Mouse (Mus musculus) midbrain, embryonic 16.5 days (tissue): ENCODE measurements around the gene Bdh2. TPM values are rescaled to one million over a fixed set of nuclear protein-coding genes. Genes with fewer than 3 reads are reported as not detected.

Source experiments
- ATAC-seq: fragments of 200-750 bp; cut with Nextera tagmentation; 2 replicates; pipeline ENCODE4 v1.8.0; 2017; ENCODE audit warnings: moderate TSS enrichment
- H3K27ac ChIP-seq: fragments of 300-500 bp; sonication (generic); 2 replicates; pipeline ENCODE4 v1.5.1; 2014; ENCODE audit warnings: mild to moderate bottlenecking, low read length, mixed read lengths
- H3K27me3 ChIP-seq: fragments of 300-500 bp; sonication (generic); 2 replicates; pipeline ENCODE4 v1.6.1; 2014; ENCODE audit warnings: low read depth, low read length, mixed read lengths; ENCODE audit not compliant: control insufficient read depth, insufficient read depth
- H3K36me3 ChIP-seq: fragments of 300-500 bp; sonication (generic); 2 replicates; pipeline ENCODE4 v1.6.1; 2014; ENCODE audit warnings: mild to moderate bottlenecking, low read length, moderate library complexity, mixed read lengths; ENCODE audit not compliant: control insufficient read depth, insufficient read depth
- H3K4me1 ChIP-seq: fragments of 300-500 bp; sonication (generic); 2 replicates; pipeline ENCODE4 v1.6.1; 2014; ENCODE audit warnings: mild to moderate bottlenecking, low read length, mixed read lengths; ENCODE audit not compliant: control insufficient read depth, insufficient read depth
- H3K4me2 ChIP-seq: fragments of 300-500 bp; sonication (generic); 2 replicates; pipeline ENCODE4 v1.6.1; 2014; ENCODE audit warnings: mild to moderate bottlenecking, low read length, mixed read lengths
- H3K4me3 ChIP-seq: fragments of 300-500 bp; sonication (generic); 2 replicates; pipeline ENCODE4 v1.5.1; 2014; ENCODE audit warnings: low read depth, mild to moderate bottlenecking, low read length, moderate library complexity, mixed read lengths
- H3K9ac ChIP-seq: fragments of 300-500 bp; sonication (generic); 2 replicates; pipeline ENCODE4 v1.6.1; 2014; ENCODE audit warnings: low read depth, low read length, mixed read lengths
- H3K9me3 ChIP-seq: fragments of 300-500 bp; sonication (generic); replicated peaks from 2 replicates; pipeline ENCODE4 v1.6.1; 2014; ENCODE audit warnings: mild to moderate bottlenecking, low read length, mixed read lengths; ENCODE audit not compliant: control insufficient read depth, poor library complexity, severe bottlenecking
- WGBS: fragments of 180-500 bp; shearing (Covaris S2); extraction: QIAGEN DNeasy Blood & Tissue Kit; methylation state at CpG from one replicate; pipeline ENCODE4 v1.1.7; 2014; 5-methylcytosine and 5-hydroxymethylcytosine counted together
- polyA plus RNA-seq: library from polyadenylated mRNA; unstranded; fragments of >200 nt; fragmentation: Nextera tagmentation; extraction: Ambion mirVana; gene quantifications from 2 replicates; pipeline ENCODE4 v1.2.1, GENCODE M21; 2015

Bdh2 gene
- polyA plus RNA-seq: 4.0 and 4.8 TPM in 2 replicates

DNA sequence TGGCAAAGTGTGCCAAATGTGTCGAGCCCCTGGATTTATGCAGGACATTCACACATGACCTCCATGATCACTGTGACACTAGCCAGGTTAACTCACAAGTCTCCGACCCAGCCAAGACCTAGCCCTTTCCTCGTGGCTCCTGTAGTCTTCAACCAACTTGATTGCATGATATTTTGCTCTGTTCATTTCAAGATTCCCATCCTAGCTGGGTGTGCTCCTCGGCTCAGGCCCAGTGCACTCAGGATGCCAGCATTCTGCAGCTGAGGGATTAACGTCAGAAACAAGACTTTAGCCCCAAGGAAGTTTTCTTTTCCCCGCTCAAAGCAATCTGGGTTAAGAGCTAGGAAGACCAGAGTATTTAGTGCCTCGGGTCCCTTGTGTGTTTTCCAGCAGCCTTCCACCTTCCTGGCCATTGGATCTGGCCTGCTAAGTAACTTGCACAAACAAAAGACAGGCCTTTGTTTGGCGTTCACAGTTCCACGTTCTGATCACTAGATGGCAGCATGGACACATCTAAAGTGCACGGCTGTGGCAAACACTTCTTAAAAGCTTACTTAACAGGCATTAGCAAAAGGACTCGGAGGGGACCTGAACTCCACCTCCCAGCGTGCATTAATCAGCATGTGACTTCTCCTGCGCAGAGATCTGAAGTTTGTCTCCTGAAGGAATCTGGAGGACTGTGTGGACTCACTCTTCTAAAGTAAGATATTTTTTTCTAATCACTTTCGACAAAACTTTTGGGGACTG lies at the start of gene Bdh2:
Bdh2 (plus strand) TSS at position 553 of the 747 bp plus-strand sequence.
- Histone ChIP-seq H3K27me3 (no peaks in the 10 kb centered on the region), H3K4me1 (peaks cover 4% of the 10 kb centered on the region; the same call in 1 of the 2 replicates), H3K4me3 (no peak within 1 kb of the TSS), H3K36me3 (no peaks in the 10 kb centered on the region), H3K27ac (peak within 1 kb of the TSS; percentile 44; the same call in 1 of the 2 replicates), H3K9ac (peak within 1 kb of the TSS; percentile 46; the same call in 1 of the 2 replicates), H3K4me2 (peak within 1 kb of the TSS; percentile 48), H3K9me3 (no peaks in the 10 kb centered on the region)
- peak; percentile 91 for ATAC-seq
- 22% methylated on average over 14 of the region's 14 CpGs for WGBS

DNA sequence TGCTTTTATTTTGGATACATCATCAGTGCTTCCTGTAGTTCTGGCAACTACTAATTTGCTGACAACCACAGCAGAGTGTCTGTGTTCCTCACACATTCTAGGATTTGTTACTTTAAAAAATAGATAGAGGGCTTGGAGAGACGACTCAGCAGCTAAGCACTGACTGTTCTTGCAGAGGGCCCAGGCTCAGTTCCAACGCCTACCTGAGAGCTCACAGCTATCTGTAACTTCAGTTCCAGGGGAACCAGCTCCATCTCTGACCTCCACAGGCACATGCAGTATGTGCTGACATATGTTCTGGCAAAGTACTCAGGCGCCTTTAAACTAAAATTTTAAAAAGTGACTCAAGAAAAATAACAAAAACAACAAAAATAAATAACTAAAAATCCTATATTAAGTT lies 49.0 kb upstream of the Bdh2 start:
- Histone ChIP-seq H3K27ac (no peak overlapping the region), H3K36me3 (no peaks in the 10 kb centered on the region), H3K9me3 (no peaks in the 10 kb centered on the region), H3K9ac (no peak overlapping the region), H3K4me3 (no peak overlapping the region), H3K27me3 (no peaks in the 10 kb centered on the region), H3K4me1 (no peaks in the 10 kb centered on the region), H3K4me2 (no peak overlapping the region)
- no peak for ATAC-seq
- 89% methylated on average over 3 of the region's 3 CpGs for WGBS

DNA sequence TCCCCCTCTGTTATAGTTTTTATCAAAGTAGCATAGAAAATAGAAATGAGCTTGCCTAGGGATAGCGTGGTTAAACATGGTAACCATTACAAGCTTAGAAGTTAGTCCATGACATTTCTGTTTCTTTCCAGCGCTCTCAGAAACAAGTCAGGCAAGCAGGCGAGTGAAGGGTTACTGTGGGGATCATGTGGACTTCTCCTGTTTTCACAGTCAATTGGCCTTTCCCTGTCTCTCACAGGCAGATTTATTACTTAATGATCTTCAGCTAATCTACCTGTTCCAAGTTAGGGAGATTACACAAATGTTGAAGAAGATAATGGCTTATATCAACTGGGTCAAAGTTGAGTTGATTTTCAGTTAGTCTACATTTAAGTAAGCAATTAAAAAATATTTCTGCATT lies 48.6 kb upstream of the Bdh2 start:
- Histone ChIP-seq H3K9me3 (no peaks in the 10 kb centered on the region), H3K27me3 (no peaks in the 10 kb centered on the region), H3K4me2 (no peak overlapping the region), H3K4me1 (no peaks in the 10 kb centered on the region), H3K9ac (no peak overlapping the region), H3K36me3 (no peaks in the 10 kb centered on the region), H3K4me3 (no peak overlapping the region), H3K27ac (no peak overlapping the region)
- no peak for ATAC-seq
- 94% methylated on average over 3 of the region's 3 CpGs for WGBS

DNA sequence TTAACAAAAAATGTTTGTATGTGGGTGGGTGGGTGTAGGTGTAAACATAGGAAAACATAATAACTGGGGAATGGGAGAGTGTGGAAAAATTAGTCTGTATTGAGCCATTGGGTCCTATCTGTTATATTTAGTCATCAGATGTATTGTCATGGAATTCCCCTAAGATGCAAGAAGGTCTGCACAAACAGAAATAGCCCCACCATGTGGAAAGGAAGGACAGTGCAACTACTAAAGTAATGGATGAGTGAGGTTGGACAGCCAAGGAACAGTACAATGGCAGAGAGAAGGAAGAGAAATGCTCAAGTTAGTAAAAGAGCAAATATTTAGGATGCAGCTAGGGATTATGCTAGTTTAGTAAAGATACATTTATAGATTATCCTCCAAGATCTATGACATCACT lies 35.3 kb upstream of the Bdh2 start:
- Histone ChIP-seq H3K9ac (no peak overlapping the region), H3K4me3 (no peak overlapping the region), H3K27ac (no peak overlapping the region), H3K36me3 (no peaks in the 10 kb centered on the region), H3K4me2 (no peak overlapping the region), H3K9me3 (no peaks in the 10 kb centered on the region), H3K27me3 (no peaks in the 10 kb centered on the region), H3K4me1 (no peaks in the 10 kb centered on the region)
- ATAC-seq: no peak

DNA sequence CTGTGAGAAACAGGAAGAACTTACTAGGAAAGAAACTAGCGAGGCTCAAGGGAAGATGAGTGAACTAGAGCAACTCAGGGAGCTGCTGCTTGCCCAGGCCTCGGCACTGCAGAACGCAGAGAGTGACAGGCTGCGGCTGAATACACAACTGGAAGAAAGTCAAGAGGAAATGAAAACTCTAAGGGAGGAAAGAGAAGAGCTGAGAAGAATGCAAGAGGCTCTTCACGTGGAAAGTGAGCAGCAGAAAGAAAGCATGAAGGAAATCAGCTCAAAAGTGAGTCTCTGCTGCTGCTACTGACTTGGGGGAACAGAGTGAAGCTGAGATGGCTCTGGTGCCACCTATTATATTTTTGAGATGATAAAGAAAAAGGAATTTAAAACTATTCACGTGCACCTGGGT lies 34.2 kb upstream of the Bdh2 start:
- no peak overlapping the region for H3K9ac ChIP-seq

DNA sequence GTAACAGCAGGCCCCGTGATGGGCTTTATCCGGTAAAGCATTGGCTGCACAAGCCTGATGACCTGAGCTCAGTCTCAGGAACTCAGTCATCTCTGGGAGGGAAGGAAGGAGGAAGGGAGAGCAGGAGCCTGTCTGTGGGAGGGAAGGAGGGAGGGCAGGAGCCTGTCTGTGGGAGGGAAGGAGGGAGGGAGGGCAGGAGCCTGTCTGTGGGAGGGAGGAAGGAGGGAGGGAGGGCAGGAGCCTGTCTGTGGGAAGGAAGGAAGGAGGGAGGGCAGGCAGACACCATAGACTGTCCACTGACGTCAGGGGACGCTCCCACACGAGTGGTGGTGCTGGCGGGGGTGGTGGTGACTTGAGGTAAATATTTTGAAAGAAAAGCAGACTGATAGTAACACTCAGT lies 31.9 kb upstream of the Bdh2 start:
- H3K4me2 ChIP-seq: no peak overlapping the region
- H3K9ac ChIP-seq: no peak overlapping the region
- no peaks in the 10 kb centered on the region for H3K9me3 ChIP-seq
- ATAC-seq: no peak
- H3K27me3 ChIP-seq: no peaks in the 10 kb centered on the region
- no peaks in the 10 kb centered on the region for H3K4me1 ChIP-seq
- H3K36me3 ChIP-seq: no peaks in the 10 kb centered on the region
- H3K4me3 ChIP-seq: no peak overlapping the region
- 81% methylated on average over 6 of the region's 6 CpGs for WGBS
- H3K27ac ChIP-seq: no peak overlapping the region

More for the DNA sequence above, 34.2 kb upstream of the Bdh2 start:
- Histone ChIP-seq H3K4me1 (no peaks in the 10 kb centered on the region), H3K4me2 (no peak overlapping the region), H3K27me3 (no peaks in the 10 kb centered on the region), H3K9me3 (no peaks in the 10 kb centered on the region), H3K27ac (no peak overlapping the region), H3K4me3 (no peak overlapping the region), H3K36me3 (no peaks in the 10 kb centered on the region)
- WGBS: 96% methylated on average over 6 of the region's 6 CpGs
- ATAC-seq: no peak

DNA sequence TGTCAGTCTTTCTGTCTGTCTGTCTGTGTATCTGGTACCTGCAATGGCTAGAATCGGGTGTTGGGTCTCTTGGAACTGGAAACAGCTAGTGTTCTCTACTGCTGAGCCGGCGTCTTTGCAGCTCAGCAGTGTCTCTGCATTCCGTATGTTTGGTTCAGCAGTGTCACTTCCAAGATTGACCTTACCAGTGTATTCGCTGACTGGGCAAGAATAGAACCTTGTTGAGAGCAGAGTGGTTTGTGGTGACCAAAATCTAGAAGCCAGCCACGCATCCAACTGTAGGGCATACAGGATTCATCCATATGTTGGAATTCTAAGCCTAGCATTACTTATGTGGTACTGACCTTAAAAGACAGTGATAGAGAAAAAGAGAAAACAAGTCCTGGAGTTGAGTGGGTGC lies 29.2 kb upstream of the Bdh2 start:
- WGBS: 89% methylated on average over 6 of the region's 6 CpGs
- no peaks in the 10 kb centered on the region for H3K9me3 ChIP-seq
- no peak overlapping the region for H3K4me2 ChIP-seq
- H3K4me3 ChIP-seq: no peak overlapping the region
- no peak overlapping the region for H3K9ac ChIP-seq
- H3K4me1 ChIP-seq: no peaks in the 10 kb centered on the region
- no peak for ATAC-seq
- no peak overlapping the region for H3K27ac ChIP-seq
- H3K36me3 ChIP-seq: no peaks in the 10 kb centered on the region
- no peaks in the 10 kb centered on the region for H3K27me3 ChIP-seq

DNA sequence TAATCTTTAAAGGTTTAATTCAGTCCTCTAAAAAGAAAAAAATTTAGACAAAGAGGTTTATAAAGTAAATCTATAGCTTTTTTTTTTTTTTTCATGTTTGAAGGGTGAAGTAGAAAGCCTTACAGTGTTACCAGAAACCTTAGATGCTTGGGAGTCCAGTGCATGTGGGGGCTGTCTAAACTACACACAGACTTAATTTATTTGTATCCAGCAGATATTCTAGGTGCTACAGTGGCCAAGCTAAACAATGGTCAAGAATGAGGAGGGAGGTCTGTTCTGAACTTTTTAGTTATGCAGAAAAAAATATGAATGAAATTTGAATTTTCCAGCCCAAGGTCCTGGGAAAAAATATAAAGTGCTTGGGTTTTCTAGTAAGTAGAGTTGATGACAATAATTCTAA lies 26.2 kb upstream of the Bdh2 start:
- no peak overlapping the region for H3K4me2 ChIP-seq
- ATAC-seq: no peak
- no peaks in the 10 kb centered on the region for H3K27me3 ChIP-seq
- no peaks in the 10 kb centered on the region for H3K4me1 ChIP-seq
- H3K4me3 ChIP-seq: no peak overlapping the region
- H3K9ac ChIP-seq: no peak overlapping the region
- no peak overlapping the region for H3K27ac ChIP-seq
- no peaks in the 10 kb centered on the region for H3K36me3 ChIP-seq
- H3K9me3 ChIP-seq: no peaks in the 10 kb centered on the region

DNA sequence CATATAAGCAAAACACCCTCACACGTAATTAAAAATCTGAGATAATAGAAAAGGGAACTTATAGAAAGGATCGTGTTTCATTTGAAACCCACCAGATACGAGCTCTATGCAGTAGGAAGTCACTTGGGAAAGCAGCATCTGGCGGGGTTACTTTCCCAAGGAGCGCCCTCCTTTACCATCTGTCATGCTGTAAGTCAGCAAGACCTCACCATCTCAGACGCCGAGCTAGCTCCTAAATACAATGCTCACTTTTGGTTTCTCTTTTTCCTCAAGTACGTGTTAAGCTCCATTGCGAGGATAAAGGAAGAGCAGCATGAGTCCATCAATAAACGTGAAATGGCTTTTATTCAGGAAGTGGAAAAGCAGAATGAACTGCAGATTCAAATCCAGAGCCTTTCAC lies 22.1 kb upstream of the Bdh2 start:
- Histone ChIP-seq H3K9ac (no peak overlapping the region), H3K4me1 (no peaks in the 10 kb centered on the region), H3K9me3 (no peaks in the 10 kb centered on the region), H3K4me2 (no peak overlapping the region), H3K36me3 (no peaks in the 10 kb centered on the region), H3K4me3 (no peak overlapping the region), H3K27me3 (no peaks in the 10 kb centered on the region), H3K27ac (no peak overlapping the region)
- WGBS: 81% methylated on average over 10 of the region's 10 CpGs
- ATAC-seq: no peak
